Mouse (Mus musculus): ENCODE measurements around the gene Zfp687. TPM values are rescaled to one million over a fixed set of nuclear protein-coding genes. Genes with fewer than 3 reads are reported as not detected.
"Not testable (repeated sequence)": the region's sequence is repeated elsewhere in the genome, so short reads cannot be mapped to it uniquely, and the experiment has no call there.

The Zfp687 gene
- polyA plus RNA-seq, 1 experiment, result 18.4 TPM

DNA sequence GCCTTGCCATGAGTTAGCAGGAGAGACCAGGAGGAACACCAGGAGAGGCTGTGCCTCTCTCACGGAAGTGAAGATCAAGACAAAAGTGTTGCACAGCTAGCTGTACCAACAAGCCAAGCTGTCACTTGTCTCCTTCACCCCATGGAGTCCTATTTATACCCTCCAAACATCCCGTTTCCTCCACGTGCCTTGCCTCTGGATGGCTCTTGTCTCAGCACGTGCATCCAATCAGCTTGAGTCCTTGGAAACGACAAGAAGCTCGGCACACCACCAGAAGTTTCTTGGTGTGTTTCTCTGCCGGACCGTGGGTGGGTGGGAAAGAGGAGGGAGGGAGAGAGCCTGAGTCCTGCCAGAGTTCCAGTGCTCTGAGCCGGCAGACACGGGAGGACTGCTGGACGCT, 9.3 kb upstream of the Zfp687 start:
- Histone ChIP-seq H3K4me1 (ENCODE audit: control insufficient read depth, insufficient read depth, low read length) (no peaks in the 10 kb centered on the region), H3K4me3 (ENCODE audit: insufficient read depth, low read length) (no peak overlapping the region), H3K27ac (ENCODE audit: insufficient read depth, low read length) (no peak overlapping the region)
- TF ChIP-seq POLR2A (IDR thresholded peaks at IDR 0.05; ENCODE audit: low read depth, low read length), result no peak
- TF ChIP-seq CTCF (IDR thresholded peaks at IDR 0.05; ENCODE audit: borderline replicate concordance, insufficient read depth, low read length), result no peak

DNA sequence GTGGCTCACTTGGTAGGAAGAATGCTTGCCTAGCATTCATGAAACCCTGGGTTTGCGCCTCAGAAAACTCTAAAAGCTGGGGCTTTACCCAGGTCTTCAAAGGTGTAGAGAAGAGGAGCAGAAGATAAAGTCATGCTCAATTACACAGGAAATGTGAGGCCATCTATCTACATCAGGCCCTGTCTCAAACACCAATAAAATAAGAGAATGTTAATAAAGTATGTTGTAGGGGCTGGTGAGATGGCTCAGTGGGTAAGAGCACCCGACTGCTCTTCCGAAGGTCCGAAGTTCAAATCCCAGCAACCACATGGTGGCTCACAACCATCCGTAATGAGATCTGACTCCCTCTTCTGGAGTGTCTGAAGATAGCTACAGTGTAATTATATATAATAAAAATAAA, 5.7 kb upstream of the Zfp687 start:
- H3K4me1 ChIP-seq (ENCODE audit: control insufficient read depth, insufficient read depth, low read length); H3K27ac ChIP-seq (ENCODE audit: insufficient read depth, low read length); H3K4me3 ChIP-seq (ENCODE audit: insufficient read depth, low read length): not testable (repeated sequence)

DNA sequence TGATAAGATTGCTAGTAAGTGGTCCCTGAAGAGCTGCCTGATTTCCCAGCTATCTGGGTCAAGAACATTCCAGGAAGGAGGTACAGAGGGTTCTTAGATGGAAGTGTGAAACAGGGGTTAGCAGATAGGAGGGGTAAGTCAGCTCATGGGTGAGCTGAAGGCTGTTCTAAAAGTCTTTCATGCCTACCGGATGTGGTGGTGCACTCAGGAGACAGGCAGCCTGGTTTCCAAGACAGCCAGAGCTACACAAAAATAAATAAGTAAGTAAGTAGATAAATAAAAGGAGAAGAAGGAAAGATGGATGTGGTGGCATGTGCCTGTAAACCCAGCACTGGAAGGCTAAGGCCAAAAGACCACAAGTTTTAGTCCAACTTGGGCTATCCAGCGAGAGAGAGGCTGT, 3.5 kb upstream of the Zfp687 start:
- Histone ChIP-seq H3K4me1 (ENCODE audit: control insufficient read depth, insufficient read depth, low read length) (no peaks in the 10 kb centered on the region), H3K4me3 (ENCODE audit: insufficient read depth, low read length) (no peak overlapping the region), H3K27ac (ENCODE audit: insufficient read depth, low read length) (no peak overlapping the region)
- no peak for TF ChIP-seq CTCF (IDR thresholded peaks at IDR 0.05; ENCODE audit: borderline replicate concordance, insufficient read depth, low read length)
- TF ChIP-seq POLR2A (IDR thresholded peaks at IDR 0.05; ENCODE audit: low read depth, low read length), result no peak

DNA sequence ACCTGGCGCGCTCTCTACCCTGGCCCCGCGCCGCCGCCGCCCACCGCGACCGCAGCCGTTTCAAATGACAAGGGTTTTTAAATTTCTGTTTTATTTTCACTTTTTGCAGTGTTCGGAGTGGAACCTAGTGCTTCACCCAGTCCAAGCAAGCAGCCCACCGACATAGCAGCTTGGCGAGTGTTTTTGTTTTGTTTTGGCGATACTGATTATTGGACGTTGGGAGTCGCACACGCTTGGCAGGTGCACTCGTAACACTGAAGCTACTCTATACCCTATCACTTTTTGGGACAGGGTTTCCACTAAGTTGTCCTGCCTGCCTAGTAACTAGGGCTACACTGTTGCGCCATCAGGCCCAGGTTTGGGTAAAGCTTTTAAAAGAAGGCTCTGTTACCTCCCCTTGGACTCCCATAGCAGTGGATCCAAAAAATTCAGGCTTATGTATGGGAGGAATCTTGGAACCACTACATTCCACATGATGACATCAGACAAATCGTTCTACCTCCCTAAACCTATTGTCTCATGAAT, 1.3 kb upstream of the Zfp687 start:
- TF ChIP-seq POLR2A (IDR thresholded peaks at IDR 0.05; ENCODE audit: low read depth, low read length) (no peak), CTCF (IDR thresholded peaks at IDR 0.05; ENCODE audit: borderline replicate concordance, insufficient read depth, low read length) (no peak)
- Histone ChIP-seq H3K27ac (ENCODE audit: insufficient read depth, low read length) (no peak overlapping the region), H3K4me3 (ENCODE audit: insufficient read depth, low read length) (peak overlapping the region; percentile 46), H3K4me1 (ENCODE audit: control insufficient read depth, insufficient read depth, low read length) (0 out of 2 replicates have a peak, but pooled peaks cover 3% of the 10 kb centered on the region)

DNA sequence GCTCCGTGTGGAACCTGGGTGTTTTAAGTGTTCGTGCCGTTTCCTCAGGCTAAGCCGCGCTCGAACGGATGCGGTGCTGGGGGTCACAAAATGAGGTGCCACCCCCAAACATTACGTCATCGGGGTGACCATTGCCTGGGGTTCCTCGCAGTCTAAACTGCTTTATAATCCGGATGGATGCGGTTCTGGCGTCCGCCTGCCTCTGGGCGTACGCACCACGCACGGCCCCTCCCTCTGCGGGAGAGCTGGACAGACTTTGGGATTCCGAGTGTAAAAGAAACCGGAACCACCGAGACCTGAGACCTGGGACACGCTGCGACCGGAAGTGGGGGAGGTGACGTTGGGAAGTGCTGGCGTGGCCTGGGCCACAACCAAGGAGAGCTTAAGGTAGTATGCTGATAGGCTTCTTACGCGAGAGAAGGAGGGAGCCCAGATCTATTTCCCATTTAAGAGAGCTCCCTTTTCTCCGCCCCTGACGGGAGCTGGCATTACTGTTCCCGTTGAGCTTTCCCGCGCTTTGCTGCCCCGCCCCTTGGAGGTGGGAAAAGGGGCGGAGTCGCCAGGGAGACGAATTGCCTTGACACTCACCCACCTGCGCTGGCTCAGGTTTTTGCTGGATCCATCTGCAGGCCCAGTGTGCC, 763 bp upstream of the Zfp687 start:
- TF ChIP-seq CTCF (IDR thresholded peaks at IDR 0.05; ENCODE audit: borderline replicate concordance, insufficient read depth, low read length) (no peak), POLR2A (IDR thresholded peaks at IDR 0.05; ENCODE audit: low read depth, low read length) (no peak; the same call in 1 of the 2 replicates)
- H3K27ac ChIP-seq (ENCODE audit: insufficient read depth, low read length), result peak overlapping the region; percentile 66

DNA sequence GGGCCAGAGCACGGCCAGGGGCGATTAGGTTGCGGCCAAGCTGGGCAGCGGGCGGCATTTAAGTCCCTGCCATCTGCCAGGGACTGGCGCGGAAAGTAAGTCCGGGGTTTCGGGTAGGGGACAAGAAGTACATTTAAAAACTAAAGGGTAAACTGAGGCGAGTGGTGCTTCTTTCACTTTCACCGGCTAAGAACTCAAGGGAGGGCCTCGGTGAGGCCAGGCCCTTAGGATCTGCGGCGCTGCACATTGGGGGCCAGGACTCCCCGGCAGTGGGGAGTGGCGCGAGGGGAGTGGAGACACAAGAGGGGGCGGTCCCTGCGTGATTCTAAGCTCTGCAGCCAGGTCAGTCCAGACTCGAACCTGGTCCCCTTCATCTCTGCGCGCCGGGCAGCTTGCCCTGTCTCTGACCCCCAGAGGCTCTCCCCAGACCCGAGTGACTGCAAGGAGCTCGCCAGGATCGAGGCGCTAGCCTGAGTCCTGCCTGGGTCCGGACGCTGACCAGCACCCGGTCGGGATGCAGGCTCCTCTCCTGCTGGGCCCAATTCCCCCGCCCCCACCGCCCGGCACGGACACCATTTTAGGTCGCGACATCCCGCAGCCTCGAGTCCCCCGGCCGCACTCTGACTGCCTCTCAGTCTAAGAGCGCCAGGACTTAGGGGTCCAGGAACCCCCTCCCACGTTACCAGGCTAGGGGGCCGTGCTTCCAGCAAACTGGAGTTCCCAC, 658 bp downstream of the Zfp687 start:
- TF ChIP-seq CTCF (IDR thresholded peaks at IDR 0.05; ENCODE audit: borderline replicate concordance, insufficient read depth, low read length), result no peak
- peak; percentile 25; the same call in 1 of the 2 replicates for TF ChIP-seq POLR2A (IDR thresholded peaks at IDR 0.05; ENCODE audit: low read depth, low read length)
- H3K4me3 ChIP-seq (ENCODE audit: insufficient read depth, low read length), result peak overlapping the region; percentile 87
- H3K27ac ChIP-seq (ENCODE audit: insufficient read depth, low read length), result 0 out of 2 replicates have a peak overlapping the region, but pooled peaks have one; percentile 22
- 0 out of 2 replicates have a peak, but pooled peaks cover 3% of the 10 kb centered on the region for H3K4me1 ChIP-seq (ENCODE audit: control insufficient read depth, insufficient read depth, low read length)

More for the DNA sequence above, 763 bp upstream of the Zfp687 start:
- peak overlapping the region; percentile 46 for H3K4me3 ChIP-seq (ENCODE audit: insufficient read depth, low read length)
- 0 out of 2 replicates have a peak, but pooled peaks cover 3% of the 10 kb centered on the region for H3K4me1 ChIP-seq (ENCODE audit: control insufficient read depth, insufficient read depth, low read length)

DNA sequence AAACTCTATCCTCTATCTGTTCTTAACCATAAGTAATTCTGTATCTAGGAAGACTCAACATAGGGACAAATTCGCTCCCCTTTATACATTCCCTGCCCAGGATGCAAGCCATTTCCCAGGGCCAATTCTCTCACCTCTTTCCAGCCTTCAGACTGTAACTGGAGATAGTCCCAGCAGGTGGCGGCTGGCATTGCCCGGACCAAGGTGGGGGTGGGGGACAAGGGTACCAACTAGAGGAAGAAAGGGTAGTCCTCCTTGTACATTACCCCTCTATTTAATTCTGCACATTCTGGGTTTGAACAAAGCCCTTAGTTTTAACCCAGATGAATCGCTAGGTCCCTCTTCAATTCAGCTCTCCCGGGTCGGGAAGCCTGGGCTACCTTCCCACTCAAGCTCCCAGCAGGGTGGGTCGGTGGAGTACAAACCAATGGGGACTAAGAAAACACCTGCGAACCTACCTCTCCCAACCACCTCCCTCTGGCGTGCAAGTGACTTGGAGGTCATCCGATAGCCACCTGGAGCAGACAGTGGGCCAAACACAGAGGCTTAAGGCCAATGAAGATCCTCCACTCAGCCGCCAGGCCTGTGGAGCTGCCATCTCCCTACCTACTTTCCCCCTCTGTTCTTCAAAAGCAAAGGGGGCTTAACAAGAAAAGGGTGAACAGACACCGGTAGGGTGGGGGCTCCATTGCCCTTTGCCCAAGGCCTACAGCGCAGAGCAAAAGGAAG, 1.4 kb downstream of the Zfp687 start:
- peak overlapping the region; percentile 87 for H3K4me3 ChIP-seq (ENCODE audit: insufficient read depth, low read length)
- H3K4me1 ChIP-seq (ENCODE audit: control insufficient read depth, insufficient read depth, low read length), result 0 out of 2 replicates have a peak, but pooled peaks cover 3% of the 10 kb centered on the region
- no peak for TF ChIP-seq POLR2A (IDR thresholded peaks at IDR 0.05; ENCODE audit: low read depth, low read length)
- TF ChIP-seq CTCF (IDR thresholded peaks at IDR 0.05; ENCODE audit: borderline replicate concordance, insufficient read depth, low read length), result no peak
- no peak overlapping the region for H3K27ac ChIP-seq (ENCODE audit: insufficient read depth, low read length)

DNA sequence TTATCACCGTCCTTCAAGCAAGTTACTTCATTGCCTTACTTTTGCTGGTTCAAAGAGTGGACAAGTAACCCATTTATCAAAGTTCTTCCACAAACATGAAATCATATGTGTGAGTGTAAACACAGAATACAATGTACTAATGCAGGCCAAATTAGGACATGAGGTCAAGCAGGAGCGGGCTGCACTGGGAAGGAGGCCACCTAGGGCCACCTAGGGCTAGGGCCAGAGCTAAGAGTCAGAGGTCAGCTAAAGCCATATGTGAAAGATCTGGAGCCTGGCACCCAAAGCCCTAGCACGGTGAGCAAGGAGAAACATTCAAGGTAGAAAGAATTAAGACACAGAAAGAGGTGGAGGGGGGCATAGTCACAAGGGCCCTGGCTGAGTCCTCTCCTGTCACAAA, 2.3 kb downstream of the Zfp687 start:
- no peak overlapping the region for H3K4me3 ChIP-seq (ENCODE audit: insufficient read depth, low read length)
- 0 out of 2 replicates have a peak, but pooled peaks cover 3% of the 10 kb centered on the region for H3K4me1 ChIP-seq (ENCODE audit: control insufficient read depth, insufficient read depth, low read length)
- TF ChIP-seq POLR2A (IDR thresholded peaks at IDR 0.05; ENCODE audit: low read depth, low read length) (no peak), CTCF (IDR thresholded peaks at IDR 0.05; ENCODE audit: borderline replicate concordance, insufficient read depth, low read length) (no peak)
- H3K27ac ChIP-seq (ENCODE audit: insufficient read depth, low read length), result no peak overlapping the region

DNA sequence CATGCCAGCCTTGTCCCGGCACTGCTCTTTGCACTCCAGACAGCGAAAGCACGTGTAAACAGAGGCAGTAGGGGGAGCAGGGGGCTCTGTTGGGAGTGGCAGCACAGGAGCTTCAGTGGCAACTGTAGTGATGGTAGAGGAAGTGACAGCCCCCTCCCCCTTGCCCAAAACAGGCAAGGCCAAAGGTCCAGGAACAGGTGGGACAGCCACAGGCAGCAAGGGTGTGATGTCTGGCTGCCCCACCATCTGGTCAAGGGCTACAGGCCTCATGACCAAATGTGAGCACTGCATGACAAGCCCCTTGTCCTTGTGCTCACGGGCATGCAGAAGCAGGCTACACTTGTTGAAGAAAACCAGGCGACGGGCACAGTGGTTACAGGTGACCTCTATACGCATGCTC, 4.9 kb downstream of the Zfp687 start:
- Histone ChIP-seq H3K4me1 (ENCODE audit: control insufficient read depth, insufficient read depth, low read length) (0 out of 2 replicates have a peak, but pooled peaks cover 3% of the 10 kb centered on the region), H3K4me3 (ENCODE audit: insufficient read depth, low read length) (no peak overlapping the region), H3K27ac (ENCODE audit: insufficient read depth, low read length) (no peak overlapping the region)
- TF ChIP-seq CTCF (IDR thresholded peaks at IDR 0.05; ENCODE audit: borderline replicate concordance, insufficient read depth, low read length), result no peak
- TF ChIP-seq POLR2A (IDR thresholded peaks at IDR 0.05; ENCODE audit: low read depth, low read length), result no peak

All from embryonic fibroblast, embryonic 13.5 days (primary cell).